Mouse (Mus musculus) left cerebral cortex, postnatal 14 days (tissue): ENCODE data around the gene Papss2. TPM values are rescaled to one million over a fixed set of nuclear protein-coding genes. Genes with fewer than 3 reads are reported as not detected.

Experiments
- DNase-seq, 2 experiments: peaks; one replicate each; pipeline ENCODE4 v3.0.0; 2021 to 2022; ENCODE audit warnings: low spot score in 2 of 2, mixed read lengths in 1 of 2
- intact Hi-C: fragments of 180-260 bp; cut with DNase I; formaldehyde crosslinking; loops from one replicate; pipeline ENCODE4 v1.15.1; 2025
- total RNA-seq, 2 experiments: library from RNA; stranded (reverse); gene quantifications; 2 replicates each; pipeline ENCODE4 v1.2.3; 2021

Papss2 gene
- total RNA-seq, 2 experiments from 2014 or later: 3.3 to 5.5 TPM

DNA sequence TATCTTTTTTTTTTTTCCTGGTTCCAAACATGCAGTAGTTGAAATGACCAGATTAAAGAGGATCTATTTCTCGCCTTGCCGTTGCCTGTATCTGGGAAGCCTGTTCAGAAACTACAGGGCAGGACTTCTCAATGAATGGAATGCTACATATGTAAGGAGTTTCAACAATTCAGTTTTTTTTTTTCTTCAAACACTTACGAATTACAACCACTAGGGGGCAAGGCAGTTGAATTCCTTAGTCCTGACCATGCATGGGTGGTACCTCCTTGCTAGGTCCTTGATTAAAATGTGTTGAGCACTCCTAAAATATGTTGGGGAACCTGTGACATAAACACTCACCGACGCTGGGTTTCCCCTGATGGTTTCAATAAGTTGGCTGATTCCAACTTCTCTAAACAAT is 1.7 kb upstream of the Papss2 start:
- intact Hi-C loops: no loop called here
- DNase-seq: no peak

DNA sequence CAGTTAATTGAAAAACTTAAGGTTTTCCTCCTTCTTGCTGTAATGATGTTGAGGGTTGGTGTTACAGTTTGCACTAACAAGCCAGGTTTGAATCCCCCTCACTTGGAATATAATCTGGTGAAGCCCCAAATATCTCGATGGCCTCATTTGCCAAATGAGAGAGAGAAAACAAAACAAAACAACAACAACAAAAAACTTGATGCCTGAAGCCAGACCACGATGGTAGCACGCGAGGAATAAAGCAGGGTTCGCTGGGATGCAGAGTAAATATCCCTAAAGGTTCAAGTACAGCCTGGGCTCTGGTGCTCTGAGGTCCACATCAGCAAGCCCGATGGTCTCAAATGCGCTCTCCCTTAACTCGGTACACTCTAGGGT is 472 bp upstream of the Papss2 start:
- intact Hi-C loops: no loop called here

DNA sequence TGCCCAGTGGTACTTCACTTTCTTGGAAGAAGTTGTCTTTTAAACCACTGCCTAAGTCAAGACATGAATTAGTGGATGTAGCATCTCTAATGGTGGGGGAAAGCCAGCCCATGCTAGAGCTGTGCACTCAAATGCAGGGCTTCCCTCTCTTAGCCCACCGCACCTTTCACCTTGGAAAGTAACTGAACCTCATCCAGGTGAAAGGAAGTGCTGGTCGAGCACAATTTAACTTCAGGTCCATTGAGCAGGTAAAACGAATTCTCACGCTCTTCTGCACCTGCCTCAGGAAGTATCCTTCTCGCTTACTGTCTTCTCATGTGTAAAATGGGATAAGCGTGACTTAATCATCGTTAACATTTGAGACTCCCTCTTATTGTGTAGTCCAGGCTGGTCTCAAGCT is 3.4 kb downstream of the Papss2 start:
- DNase-seq: no peak
- intact Hi-C loops: no loop called here

More for the DNA sequence above, 472 bp upstream of the Papss2 start:
- DNase-seq: no peak

DNA sequence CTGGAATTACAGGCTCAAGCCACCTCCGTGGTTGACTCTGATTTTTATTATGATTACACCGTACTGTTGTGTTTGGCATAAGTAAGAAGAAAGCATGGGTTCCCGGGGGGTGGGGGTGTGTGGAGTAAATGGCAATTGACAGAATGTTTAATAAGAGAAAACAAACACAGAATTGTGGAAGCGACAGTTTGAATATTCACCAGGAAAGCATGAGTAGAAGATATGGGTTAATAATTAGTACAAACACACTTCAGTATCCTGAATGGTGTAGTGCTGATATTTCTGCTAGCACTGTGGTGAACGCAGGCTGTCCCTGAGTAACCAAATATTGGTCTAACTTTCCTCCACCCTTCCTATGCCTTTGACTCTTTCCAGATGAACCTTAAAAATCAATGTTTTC is 3.8 kb downstream of the Papss2 start:
- no peak for DNase-seq
- intact Hi-C loops: no loop called here

DNA sequence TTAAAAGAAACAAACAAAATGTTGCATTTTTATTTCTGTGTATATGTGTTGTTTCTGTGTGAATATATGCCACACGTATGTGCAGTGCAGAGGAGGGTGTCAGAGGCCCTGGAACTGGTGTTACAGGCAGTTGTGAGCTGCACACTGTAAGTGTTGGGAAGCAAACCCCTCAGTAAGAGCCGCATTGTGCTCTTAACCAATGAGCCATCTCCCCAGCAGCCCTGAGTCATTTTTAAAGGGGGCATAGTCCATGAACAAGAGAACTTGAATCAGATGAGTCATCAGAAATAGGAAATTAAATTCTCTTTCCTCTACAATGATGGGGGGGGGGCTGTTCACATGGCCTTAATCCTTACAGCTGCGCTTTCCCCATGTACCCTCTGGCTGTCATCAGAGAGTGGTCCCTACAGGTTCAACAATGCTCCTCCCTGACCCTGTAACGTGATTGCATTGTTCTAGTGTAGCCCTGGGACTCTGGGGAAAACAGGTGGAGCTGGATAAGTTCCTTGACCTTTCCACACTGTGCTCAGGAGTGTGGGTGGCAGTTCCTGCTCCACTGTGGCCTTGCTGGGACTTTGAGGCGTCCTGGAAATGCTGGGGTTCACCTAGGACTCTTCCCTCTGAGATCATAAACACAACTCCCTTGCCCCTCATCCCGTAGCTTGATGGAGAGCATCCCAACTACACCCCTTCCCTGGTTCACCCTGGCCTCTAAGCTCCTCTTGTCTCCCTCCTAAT is 5.6 kb downstream of the Papss2 start:
- intact Hi-C loops: no loop called here
- DNase-seq: no peak

DNA sequence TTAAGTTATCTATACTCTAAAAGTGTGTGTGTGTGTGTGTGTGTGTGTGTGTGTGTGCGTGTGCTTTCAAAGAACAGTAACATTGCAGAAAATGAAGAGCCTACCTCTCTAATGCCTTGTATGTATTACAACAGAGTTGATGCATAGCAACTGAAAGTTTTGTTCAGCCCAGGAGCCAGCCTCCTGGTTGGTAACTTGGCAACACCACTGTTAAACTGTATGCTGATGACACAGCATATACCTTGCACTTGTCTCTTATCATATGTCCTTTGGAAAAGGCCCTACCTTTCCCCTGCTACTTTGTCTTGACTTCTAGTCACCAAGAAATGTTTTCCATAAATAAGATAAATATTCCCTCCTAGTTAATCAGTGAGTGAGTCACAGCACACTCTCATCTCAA is 7.9 kb downstream of the Papss2 start:
- DNase-seq: no peak
- intact Hi-C loops: no loop called here

DNA sequence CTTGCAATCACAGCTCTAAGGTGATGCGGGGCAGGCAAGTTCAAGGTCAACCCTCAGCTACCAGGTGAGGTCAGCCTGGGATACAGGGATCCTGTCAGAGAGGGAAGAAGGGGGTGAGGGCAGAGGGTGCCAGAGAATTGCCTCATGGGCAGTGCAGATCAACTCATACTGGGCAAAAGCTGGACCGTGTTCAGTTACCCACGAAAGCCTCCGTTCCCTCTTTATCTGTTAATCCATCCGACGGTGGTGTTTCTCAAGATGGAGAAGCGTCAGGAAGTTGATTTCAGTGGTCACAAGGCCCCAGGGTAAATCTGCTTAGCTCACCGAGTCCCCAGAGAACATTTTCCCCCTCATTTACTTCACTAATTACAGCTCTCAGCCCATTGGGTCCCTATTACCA is 8.5 kb downstream of the Papss2 start:
- intact Hi-C loops: no loop called here
- no peak for DNase-seq

DNA sequence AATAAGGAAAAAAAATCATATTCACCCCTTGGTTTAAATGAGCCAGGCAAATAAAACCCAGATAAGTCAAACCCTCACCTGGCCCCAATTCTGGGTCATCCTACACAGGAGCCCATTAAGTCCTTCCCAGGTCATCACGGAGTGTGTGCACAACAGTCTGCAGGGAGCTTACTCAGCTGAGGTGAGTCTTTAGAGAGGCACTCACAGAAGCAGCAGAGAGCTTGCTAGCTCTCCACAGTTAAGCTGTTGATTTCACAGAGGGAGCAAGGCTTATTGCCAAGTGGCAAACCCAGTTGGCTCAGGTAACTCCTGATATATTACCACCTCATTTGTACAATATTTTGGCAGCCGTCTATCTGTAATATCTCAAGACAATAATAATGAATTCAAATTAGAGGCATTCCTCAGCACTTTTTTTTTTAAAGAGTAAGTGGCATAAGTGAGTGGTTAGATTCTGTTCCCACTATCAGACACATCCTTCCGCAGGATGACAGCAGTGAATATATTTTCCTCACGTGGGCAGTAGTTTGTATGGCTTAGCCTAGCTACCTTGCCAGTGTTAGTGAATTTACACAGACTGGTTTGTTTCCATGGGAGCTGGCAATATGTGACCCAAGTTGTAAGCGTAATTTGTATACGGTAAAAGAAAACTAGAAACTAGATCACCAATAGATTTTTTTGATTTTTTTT is 9.1 kb downstream of the Papss2 start:
- no peak for DNase-seq

DNA sequence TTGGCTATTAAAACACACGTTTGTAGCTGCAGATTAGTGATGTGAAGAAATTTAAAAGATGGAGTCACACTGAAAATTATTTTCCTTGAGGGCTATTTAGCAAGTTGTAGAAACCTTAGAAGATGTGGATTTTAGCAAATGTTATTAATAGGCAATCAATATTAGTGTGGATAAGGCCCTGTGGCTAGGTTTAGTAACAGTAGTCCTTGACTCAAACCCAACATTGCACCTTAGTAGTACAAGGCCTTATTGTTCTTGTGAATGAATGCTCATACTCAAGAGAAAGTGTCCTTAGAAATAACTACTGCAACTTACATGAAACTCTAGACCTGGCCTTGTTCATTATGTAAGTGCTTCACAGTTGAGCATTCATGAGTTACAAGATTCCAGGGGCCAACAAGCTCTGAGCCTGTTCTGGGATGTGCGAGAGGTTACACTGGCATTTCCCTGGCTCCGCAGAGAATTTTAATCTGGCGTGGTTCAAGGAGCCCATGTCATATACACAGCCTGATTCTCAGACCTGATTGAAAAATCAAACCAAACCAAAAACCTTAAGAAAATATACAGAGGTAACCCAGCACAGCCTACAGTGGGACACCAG is 10.7 kb downstream of the Papss2 start:
- no peak for DNase-seq
- intact Hi-C loops: no loop called here

More for the DNA sequence above, 9.1 kb downstream of the Papss2 start:
- intact Hi-C loops: no loop called here

DNA sequence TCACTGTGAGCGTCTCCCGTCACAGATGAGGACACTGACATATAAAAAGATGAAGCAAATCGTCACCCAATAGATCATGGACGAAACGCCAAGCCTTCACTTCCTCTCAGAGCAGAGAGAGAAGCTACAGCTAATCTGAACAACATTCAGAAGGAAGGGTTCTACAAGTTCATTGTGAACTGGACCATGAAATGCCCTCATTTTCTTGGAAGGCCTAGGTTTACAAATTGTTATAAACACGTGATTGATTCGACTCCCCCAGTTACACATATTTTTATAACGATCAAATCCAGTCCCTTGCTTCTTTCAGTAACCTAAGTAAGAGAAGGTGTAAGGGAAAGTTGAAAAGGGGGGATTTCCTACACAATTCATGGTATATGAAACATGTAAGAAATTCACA is 11.4 kb downstream of the Papss2 start:
- intact Hi-C loops: no loop called here
- no peak for DNase-seq

DNA sequence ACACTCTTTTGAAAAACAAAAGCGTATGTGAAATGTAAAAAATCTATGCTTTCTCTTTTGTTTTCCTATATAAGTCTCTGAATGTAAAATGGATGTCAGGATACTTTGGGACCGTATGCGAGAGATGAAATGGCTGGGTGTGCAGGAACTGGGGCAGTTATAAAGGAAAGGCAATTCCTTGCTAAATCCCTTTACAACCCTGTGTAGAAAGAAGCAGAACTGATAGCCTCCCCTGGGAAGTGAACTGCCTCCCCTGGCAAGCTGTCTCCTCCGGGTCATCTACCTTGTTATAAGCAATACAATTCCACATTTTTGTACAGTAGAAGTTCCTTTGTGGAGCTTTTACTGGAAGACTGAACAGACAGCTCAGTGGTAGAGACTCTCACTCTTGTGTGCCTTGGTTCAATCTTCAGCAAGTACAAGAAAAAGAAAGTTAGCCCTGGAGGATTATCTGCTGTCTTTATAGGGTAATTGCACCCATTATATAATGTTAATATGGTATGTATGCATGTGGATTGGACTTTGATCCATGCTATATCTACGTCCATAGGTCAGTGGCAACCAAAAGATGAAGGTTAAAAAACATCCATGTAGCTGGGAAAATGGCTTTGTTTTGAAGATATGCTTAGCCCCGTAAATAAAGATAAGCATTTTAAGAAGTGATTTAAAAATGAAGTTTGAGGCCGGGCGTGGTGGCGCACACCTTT is 15.9 kb downstream of the Papss2 start:
- intact Hi-C loops: no loop called here
- no peak for DNase-seq

DNA sequence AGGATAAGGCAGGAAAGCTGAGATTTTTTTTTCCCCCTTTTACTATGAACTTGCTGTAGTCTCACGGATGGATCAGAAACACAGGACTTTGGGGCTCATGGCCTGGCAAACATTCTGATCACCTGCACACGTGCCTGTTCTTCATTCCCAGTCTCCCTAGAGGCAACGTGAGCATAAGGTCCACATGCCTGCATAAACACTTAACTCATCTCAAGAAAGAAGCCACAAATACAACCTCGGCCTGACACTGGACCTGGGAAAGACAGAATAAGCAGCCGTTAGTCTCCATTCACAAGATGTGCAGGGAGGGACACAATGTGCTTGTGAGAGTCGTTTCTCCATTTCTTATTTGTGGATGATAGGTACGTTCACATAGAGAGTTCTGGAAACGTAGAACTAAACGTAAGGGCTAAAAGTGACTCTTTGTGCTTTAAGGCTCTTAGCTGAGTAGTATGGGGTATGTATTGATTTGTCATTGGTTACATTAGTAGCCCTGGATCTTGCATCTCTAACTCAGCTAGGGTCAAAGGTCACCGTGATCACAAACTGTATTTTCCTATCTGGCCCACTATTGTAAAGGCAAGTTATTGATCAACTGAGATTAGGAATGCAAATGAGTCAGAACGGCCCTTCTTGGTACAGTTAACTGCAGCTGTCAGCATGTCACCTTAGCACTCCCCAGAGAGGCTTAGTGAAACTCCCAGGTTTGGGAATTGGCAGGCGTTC is 18.6 kb downstream of the Papss2 start:
- intact Hi-C loops: no loop called here
- no peak for DNase-seq

DNA sequence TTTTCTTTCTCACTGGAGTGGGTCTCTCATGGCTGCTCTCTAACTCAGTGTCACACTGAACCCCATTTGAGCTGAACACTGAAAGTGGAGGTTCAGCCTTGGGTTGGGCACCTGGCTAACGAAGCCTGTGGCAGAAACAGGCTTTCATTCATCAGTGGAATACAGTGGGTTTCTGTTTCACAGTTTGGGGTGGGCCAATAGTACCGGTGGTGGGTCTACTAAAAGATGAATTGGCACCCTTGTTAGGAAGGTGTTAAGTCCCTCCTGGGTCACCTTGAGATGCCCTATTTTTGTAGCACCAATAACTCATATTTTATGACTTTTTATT is 19.1 kb downstream of the Papss2 start:
- intact Hi-C loops: no loop called here
- no peak for DNase-seq

DNA sequence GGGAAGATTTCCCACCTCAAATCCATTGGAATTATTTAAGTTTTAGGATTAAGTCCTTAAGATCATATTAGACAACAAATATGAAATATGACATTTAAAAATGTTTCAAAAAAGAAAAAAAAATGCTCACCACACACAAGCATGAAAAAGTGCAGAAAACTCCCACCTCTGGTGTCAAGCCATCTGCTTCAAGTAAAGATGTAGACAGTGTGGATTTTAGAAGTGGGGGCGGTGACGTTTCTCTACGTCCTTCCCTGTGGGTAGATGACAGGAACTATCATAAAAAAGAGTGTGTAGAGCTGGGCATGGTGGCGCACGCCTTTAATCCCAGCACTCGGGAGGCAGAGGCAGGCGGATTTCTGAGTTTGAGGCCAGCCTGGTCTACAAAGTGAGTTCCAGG is 21.1 kb downstream of the Papss2 start:
- intact Hi-C loops: no loop called here
- no peak for DNase-seq

DNA sequence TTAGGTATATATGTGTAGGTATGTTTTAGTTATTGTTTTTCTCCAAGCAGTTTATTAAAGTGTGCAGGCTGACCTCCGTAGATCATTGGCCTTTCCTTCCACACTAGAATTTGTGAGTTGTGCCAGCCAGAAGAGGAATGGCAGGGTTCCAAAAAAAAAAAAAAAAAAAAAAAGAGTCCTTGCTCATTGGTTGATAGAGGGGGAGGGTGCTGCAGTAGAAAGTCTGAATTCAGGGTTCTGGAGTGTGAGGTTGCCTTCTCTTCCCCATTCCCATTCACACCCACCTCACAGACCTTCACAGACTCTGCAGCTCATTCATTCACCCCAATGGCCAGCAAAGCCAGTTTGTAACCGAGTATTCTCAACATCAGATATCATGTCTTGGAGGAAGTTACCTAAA is 24.1 kb downstream of the Papss2 start:
- no peak for DNase-seq
- intact Hi-C loops: no loop called here

DNA sequence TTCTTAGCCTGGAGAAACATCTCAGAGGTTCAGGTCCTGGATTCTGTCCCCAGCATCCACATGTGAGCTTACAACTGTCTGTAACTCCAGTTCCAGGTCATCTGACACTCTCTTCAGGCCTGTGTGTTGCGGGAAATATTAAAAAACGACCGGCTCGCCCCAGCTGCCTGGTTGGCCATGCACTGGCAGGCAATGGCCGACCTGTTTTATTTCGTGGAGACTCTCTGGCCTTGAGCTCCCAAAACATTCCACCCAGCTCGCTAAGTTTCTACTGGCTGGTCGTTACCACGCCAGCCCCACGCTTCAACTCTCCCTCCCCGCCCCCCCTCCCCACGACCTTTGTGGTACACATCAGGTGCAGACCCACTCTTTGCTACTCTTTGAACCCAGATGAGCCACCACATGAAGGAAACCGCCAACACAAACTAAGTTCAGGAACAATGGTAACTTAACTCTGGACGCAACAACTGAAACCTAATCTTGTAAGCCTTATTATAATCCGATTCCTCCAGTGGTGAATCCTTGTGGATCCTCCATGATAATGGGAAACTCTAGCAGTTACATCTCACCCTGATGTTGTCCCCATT is 25.4 kb downstream of the Papss2 start:
- no peak for DNase-seq

DNA sequence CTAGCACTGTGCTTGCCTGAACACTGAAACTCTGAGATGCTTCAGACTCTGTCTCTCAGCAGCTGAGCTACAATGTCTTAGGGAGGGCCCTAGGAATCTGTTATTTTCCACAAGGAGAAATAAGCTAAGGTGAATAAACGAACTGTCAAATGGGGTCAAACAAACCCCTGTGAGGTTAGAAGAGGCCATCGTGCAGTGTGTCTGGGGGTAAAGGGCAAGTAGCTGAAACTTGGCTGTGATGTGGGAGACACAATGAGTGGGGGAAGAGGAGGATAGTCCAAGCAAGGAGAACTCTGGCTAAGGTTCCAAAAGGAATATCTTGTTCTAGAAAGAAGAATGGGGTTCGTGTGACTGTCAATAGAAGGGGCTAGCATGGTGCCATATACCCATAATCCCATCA is 26.6 kb downstream of the Papss2 start:
- intact Hi-C loops: no loop called here
- no peak for DNase-seq

More for the DNA sequence above, 25.4 kb downstream of the Papss2 start:
- intact Hi-C loops: no loop called here

DNA sequence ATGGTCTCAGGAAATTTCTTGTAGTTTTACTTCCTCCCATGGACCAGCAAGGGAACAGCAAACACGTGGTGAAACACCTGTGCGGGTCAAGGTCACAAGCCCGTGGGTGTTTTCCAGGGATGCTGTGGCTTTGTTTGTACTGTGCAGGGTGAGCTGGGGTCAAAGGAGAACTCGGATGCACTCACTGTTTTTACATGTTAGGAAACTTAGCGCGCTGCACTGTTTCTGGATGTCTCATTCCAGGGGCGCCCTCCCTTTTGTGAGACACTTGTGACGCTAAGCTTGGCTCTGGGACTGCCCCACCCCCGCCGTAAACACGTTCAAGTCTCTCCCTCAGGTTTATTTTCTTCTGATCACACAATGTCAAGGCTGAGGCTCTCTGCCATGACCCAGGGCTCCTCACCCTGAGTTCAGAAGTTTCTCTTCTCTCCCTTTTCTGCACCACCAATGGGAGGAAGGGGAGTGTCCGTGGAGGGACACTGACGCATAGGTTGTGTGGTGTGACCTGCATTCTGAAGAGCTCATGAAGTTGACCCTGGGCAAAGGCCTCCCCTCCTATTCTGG is 31.3 kb downstream of the Papss2 start:
- intact Hi-C loops: no loop called here
- no peak for DNase-seq

DNA sequence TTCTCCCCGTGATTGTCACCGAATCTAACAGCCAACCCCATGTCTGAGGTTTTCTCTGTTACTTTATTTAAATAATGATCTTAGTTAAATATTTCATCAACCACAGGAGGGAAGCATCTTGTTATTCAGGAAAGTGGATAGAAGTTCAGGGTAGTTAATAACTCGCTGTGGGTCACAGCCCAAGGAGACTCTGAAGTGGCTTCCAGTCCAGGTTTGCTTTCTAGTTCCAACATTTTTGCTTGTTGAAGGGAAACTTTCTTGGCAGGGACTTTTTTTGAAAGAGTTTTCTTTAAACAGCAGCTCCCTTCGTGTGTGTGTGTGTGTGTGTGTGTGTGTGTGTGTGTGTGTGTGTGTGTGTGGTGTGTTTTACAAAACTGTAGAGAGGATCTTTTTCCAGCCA is 32.0 kb downstream of the Papss2 start:
- no peak for DNase-seq

More for the DNA sequence above, 32.0 kb downstream of the Papss2 start:
- intact Hi-C loops: no loop called here
